Mouse (Mus musculus) cerebellum, adult 9-10 months (tissue): ENCODE measurements around the gene Adk.
"Not testable (repeated sequence)": the region's sequence is repeated elsewhere in the genome, so short reads cannot be mapped to it uniquely, and the experiment has no call there.

ENCODE experiments used
- DNase-seq: peaks from one replicate; pipeline ENCODE4 v3.0.0; 2022

The Adk gene

GRCm38 (mm10) chr14:21452581-21452980 is 400.2 kb downstream of the Adk start:
- no peak for DNase-seq

GRCm38 (mm10) chr14:21453896-21454295 is 401.5 kb downstream of the Adk start:
- DNase-seq, result no peak

GRCm38 (mm10) chr14:21455654-21456350 is 403.4 kb downstream of the Adk start:
- no peak for DNase-seq

GRCm38 (mm10) chr14:21456526-21456925 is 404.2 kb downstream of the Adk start:
- DNase-seq, result no peak

GRCm38 (mm10) chr14:21457876-21458275 is 405.5 kb downstream of the Adk start:
- DNase-seq, result no peak

GRCm38 (mm10) chr14:21458696-21459095 is 406.3 kb downstream of the Adk start:
- no peak for DNase-seq

GRCm38 (mm10) chr14:21459163-21459562 is 406.8 kb downstream of the Adk start:
- DNase-seq, result peak; percentile 18

- no peak for DNase-seq
These were observed 410.0 kb downstream of the Adk start for GRCm38 (mm10) chr14:21462398-21462797.

GRCm38 (mm10) chr14:21463117-21463712 is 410.8 kb downstream of the Adk start:
- DNase-seq, result no peak

- no peak for DNase-seq
These were observed 418.0 kb downstream of the Adk start for GRCm38 (mm10) chr14:21470386-21470785.

GRCm38 (mm10) chr14:21471975-21472374 is 419.6 kb downstream of the Adk start:
- DNase-seq, result no peak

GRCm38 (mm10) chr14:21474593-21475132 is 422.3 kb downstream of the Adk start:
- DNase-seq, result not testable (repeated sequence)

GRCm38 (mm10) chr14:21477181-21477580 is 424.8 kb downstream of the Adk start:
- DNase-seq, result no peak

- DNase-seq, result no peak
These were observed 427.2 kb downstream of the Adk start for GRCm38 (mm10) chr14:21479566-21479965.

- no peak for DNase-seq
These were observed 427.8 kb downstream of the Adk start for GRCm38 (mm10) chr14:21480191-21480590.

- DNase-seq, result no peak
These were observed 428.9 kb downstream of the Adk start, which contains the start of gene Kat6b for GRCm38 (mm10) chr14:21481231-21481630. TSS of gene Kat6b (plus strand) at chr14:21481434.

GRCm38 (mm10) chr14:21484199-21484598 is 431.8 kb downstream of the Adk start:
- no peak for DNase-seq

- DNase-seq, result no peak
These were observed 432.3 kb downstream of the Adk start for GRCm38 (mm10) chr14:21484693-21485092.

- DNase-seq, result no peak
These were observed 433.7 kb downstream of the Adk start for GRCm38 (mm10) chr14:21485961-21486520.

GRCm38 (mm10) chr14:21487135-21487534 is 434.8 kb downstream of the Adk start:
- DNase-seq, result not testable (repeated sequence)

- DNase-seq, result not testable (repeated sequence)
These were observed 436.2 kb downstream of the Adk start for GRCm38 (mm10) chr14:21488426-21489115.

- DNase-seq, result no peak
These were observed 436.7 kb downstream of the Adk start for GRCm38 (mm10) chr14:21489116-21489485.

GRCm38 (mm10) chr14:21490141-21490540 is 437.8 kb downstream of the Adk start:
- no peak for DNase-seq
